Mouse (Mus musculus) cerebellum, postnatal 36 days (tissue): ENCODE measurements around the gene Adam12.
"Not testable (repeated sequence)": the region's sequence is repeated elsewhere in the genome, so short reads cannot be mapped to it uniquely, and the experiment has no call there.

Experiments used
- DNase-seq, 2 experiments: peaks; one replicate each; pipeline ENCODE4 v3.0.0; 2021 to 2022; ENCODE audit warnings: mixed read lengths in 2 of 2

Gene Adam12

DNA sequence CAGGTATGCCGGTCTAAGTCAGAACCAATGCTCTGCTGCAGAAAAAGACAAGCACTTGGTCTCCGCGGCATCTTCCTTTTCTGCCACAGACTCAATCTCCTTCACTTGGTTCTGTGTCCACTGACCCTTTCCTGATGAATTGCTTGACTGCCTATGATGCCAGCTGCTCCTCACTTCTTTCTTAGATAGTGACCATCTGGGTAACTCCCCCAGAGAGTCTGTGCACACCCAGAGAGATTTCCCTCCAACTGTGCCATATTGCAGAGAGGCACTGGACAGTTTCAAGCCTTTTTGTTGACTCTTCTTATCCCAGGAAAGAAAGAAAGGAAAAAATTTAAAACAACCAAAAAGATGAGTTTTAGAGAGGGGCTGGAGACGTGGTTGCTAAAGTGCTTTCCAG, 310.7 kb downstream of the Adam12 start:
- no peak for DNase-seq

DNA sequence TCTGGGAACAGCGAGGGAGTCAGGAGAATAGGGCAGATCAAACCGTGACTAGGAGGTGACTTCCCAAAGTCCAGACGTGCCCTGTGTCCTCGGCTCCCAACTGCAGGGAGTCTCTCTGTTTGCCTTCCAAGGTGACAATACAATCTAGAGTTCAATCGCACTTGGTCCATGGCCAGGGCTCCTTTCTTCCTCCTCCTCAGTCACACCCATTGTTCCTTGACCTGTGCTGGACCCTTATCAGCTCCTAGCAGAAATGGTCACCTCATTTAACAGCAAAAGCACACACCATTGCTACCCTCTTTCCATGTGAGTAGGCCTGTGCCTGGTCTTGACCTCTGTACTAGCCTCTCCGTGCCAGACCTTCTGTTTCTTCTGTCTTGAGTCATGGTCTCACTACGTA, 311.2 kb downstream of the Adam12 start:
- DNase-seq = no peak

- no peak for DNase-seq
Measured at GRCm38 (mm10) chr7:133919918-133920317, 312.0 kb downstream of the Adam12 start.

DNA sequence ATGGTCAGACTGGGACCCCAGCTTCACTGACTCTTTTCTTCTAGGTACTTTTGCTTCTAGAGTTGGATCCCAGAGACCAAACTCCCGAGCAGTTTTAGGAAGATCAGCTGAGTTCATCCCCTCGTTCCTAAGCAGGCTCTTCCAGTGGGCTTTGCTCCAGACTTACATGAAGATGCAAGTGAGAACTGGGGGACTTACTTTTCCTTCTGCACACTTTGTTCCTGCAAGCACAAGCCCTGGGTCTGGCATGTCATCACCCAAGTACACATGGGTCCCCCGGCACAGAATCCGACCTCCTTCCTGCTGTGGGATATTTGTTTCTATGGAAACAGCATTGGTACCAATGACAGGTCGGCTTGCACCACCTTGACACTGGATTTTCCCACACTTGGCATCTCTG, 312.6 kb downstream of the Adam12 start:
- no peak for DNase-seq

DNA sequence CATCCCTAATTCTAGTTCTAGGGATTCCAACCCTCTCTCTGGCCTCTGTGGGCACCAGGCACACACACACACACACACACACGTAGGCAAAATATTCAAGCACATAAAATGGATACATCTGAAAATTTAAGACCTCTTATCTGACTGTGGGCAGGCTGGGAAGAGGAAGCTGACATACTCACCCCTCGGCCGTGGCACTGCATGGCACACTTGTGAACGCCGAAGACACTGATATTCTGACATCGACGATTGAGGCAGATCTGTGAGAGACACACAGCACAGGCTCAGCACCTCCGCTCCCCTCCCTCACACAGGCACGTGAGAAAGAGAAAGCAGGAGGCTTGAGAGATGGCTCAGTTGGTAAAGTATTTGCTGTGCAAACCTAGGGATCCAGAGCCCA, 315.7 kb downstream of the Adam12 start:
- no peak for DNase-seq

GRCm38 (mm10) chr7:133911881-133912280, 320.1 kb downstream of the Adam12 start:
- no peak for DNase-seq

- no peak for DNase-seq
Measured at GRCm38 (mm10) chr7:133909833-133910375, 322.0 kb downstream of the Adam12 start.

DNA sequence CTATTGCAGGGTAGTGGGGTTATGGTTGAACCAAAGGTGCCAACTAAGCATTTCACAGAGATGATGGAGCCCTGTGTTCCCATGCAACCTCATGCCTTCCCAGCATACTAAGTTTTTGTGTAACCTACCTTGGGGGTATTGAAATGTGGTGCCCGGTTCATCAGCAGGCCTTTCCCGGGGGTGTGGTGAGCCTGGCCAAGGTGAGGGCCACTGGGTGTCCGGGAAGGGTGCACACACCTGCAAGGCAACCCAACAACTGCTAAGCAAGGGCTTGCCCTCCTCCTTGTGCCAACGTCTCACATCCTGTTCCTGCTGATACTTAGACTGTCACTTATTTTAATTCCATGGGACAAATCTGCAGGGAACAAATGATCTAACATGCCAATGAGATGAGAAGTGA, 323.0 kb downstream of the Adam12 start:
- no peak for DNase-seq

GRCm38 (mm10) chr7:133899391-133899790, 332.6 kb downstream of the Adam12 start:
- DNase-seq = no peak

- no peak for DNase-seq
Measured at GRCm38 (mm10) chr7:133891796-133892195, 340.1 kb downstream of the Adam12 start.

- no peak for DNase-seq
Measured at GRCm38 (mm10) chr7:133891298-133891697, 340.6 kb downstream of the Adam12 start.

DNA sequence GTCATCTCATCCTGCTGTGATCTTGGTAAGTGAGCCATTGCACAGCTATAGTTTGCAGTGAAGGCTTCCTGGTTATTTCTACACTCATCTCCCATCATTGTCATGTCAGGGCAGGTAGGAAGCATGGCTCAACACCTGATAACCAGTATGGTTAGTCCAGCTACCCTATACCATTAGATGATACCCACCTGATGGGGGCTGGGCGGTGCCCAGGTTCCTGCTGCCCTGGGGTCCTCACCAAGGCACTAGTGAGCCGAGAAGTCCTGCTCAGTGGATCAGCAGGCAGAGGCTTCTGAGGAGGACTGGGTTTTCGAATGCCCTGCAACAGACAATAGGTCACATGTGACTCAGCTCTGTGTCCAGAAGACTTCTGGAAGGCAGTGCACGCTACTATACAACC, 342.0 kb downstream of the Adam12 start:
- DNase-seq = no peak

GRCm38 (mm10) chr7:133888926-133889920, 342.7 kb downstream of the Adam12 start:
- no peak for DNase-seq

DNA sequence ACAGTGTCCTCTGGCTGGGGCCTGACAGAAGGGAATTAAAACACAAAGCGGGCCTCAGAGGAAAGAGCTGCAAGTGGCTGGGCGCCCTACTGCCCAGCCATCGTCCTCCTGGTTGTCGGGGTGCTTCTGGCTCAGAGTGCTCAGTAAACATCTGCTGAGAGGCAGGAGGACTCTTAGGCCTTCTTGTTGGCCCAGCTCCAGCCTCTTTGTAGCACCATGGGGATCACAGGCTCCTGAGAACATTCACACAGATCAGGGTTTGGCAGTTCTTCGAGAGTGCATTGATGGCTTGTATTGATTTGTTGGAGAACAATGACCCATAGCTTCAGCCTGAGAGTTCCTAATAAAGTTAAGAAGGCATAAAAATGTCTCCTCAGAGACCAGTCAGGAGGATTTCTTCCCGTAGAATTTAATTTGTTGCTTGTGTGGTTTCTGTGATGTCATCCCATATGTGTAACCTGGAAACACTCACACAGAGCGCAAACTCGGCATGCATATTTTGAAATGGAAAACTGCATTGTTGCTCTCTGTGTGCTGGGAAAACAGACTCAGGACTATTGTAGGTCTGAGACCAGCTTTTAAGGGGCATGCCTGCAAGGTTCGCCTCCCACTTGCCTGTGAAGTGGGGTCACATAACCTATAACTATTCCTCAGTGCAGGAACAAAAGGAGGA, 347.1 kb downstream of the Adam12 start:
- DNase-seq = not testable (repeated sequence)

GRCm38 (mm10) chr7:133879761-133880160, 352.2 kb downstream of the Adam12 start:
- DNase-seq = no peak

DNA sequence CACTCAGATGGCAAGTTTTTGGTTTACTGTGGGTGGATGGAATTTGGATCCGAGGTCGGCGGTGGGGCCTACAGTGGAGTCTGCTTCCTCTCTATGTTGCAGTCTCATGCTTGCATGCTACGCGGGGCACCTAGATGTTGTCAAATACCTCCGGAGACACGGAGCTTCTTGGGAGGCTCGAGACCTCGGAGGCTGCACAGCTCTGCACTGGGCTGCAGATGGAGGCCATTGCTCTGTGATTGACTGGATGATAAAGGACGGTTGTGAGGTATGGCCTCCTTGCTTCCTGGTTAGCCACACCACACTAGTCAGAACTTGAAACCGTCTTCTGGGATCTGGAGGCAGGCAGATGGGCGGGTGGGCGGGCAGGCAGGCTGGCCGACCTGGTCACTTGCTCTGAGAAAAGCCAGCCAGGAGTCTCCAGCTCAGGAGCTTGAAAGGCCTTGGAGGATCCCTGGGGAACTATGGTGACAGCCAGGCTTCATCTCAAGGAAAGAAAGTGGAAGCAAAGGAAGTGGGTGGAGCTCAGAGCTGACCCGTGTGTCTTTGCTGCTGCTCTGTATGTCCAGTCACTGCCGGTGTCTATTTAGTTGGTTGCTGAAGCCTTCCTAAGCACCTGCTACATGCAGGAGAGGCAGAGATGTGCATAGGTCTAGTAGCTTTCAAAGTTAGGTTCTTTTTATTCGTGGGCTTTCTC, 355.2 kb downstream of the Adam12 start:
- no peak for DNase-seq

GRCm38 (mm10) chr7:133876139-133876538, 355.8 kb downstream of the Adam12 start:
- DNase-seq = no peak

- DNase-seq = no peak
Measured at GRCm38 (mm10) chr7:133872701-133873100, 359.2 kb downstream of the Adam12 start.

DNA sequence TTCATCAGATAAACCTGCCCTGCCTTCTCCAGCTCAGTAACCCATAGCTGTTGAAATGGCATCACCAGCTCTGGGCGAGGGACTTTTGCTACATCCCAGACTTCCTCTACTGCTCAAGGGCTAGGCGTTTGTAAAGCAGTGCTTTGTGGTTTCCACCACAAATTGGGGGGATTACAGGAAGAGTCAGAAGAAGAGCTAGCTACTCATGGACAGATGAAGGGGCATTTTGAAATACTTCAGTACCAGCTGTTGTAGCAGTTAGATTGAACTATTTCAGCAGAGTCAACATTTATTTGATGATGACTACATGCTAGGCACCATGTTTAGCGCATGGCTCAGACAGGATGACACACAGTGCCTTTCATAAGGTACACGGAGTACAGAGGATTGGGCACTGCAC, 361.7 kb downstream of the Adam12 start:
- no peak for DNase-seq

DNA sequence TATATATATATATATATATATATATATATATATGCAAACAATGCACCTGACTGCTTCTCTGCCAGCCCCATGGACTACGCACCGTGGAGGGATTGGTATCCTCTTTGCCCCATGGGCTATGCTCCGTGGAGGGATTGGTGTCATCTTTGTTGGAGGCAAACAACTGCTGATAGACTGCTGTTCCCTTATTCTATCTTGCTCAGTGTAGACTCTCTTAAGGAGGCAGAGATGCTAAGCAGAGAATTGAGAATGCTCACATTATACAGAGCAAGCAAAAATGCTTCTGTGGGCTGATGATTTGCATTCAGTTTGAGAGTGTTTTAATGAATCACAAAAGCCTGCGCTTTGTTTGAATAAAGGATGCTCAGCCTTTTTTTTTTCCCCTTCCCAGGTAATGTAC, 368.3 kb downstream of the Adam12 start:
- no peak for DNase-seq

DNA sequence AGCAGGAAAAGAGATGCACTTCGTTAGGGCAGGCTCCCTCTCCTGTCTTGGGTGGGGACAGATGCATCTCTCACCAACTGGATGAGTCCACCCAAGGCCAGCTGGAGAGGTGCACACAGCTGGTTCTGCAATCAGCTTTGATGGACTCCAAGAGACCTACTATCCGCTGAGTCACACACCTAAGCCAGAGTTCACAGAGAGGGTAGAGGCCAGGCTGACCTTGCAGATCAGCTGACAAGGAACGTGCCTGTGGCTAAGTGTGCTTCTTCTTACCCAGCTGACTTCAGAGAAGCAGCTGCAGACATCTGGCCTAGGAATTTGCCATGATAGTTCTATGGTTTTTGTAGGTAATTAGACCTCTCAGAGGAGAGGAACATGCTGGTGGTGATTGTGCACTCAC, 368.8 kb downstream of the Adam12 start:
- no peak for DNase-seq

GRCm38 (mm10) chr7:133862723-133863122, 369.2 kb downstream of the Adam12 start:
- no peak for DNase-seq

DNA sequence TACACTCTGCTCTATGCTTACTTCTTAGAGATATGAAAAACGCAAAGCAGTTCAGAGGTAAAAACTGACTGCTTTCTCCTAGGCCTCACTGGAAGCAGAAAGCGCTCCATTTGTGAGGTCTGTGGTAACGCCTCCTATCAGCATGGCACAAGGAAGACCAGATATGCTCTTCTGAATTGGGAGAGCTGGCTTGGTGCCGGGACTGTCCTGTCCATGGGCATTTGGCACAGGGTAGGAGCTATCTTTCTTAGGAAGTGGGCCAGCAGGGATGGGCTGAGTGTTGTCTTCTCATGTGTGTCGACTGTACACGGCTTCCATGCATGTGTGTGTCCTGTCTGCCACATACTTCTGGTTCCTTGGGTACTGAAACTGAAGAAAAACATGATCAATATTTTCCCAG, 369.7 kb downstream of the Adam12 start:
- no peak for DNase-seq
